Mouse (Mus musculus) c-Kit-positive CD71-positive TER-119-positive erythroid progenitor cells, embryonic 14.5 days (primary cell): ENCODE results near the gene Sod3.

Experiments
- DNase-seq: peaks from one replicate; pipeline ENCODE4 v3.0.0-alpha.2; 2013; ENCODE audit warnings: low spot score

Sod3 gene

DNA sequence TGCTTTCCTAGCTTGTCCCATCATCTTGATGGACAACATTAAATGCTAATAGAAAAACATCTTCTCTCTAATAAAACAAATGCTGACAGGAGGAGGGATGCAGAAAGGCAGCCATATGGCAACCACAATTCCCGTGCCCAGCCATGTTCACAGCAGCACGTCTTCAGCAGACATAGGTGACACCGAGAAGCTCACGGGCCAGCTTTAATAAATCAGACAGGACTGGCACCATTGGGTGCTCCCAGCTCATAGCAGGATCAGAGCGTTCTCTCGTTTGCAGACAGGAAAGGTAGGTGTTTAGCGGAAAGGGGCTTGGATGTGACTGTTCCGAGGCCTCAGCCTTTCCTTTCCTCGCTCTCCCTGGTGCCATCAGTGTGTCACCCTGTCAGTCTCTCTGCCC is 12.3 kb downstream of the Sod3 start:
- no peak for DNase-seq

DNA sequence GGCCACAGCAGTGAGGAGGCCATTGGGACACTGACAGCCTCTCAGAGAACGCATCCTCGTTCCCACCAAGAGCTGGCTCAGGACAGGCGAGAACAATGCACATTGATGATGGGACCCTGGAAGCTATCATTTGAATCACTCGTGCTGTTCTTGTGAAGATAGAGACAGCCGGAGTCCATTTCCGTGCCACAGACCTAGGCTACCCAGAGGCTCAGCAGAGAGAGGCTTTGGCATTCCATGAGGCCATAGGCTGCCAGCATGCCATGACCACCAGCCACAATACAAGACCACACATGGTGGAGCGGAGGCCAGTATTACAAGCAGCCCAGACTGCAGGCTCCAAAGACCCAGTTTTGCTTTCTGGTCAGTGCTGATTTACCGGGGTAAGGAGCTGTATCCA is 19.2 kb downstream of the Sod3 start:
- no peak for DNase-seq

DNA sequence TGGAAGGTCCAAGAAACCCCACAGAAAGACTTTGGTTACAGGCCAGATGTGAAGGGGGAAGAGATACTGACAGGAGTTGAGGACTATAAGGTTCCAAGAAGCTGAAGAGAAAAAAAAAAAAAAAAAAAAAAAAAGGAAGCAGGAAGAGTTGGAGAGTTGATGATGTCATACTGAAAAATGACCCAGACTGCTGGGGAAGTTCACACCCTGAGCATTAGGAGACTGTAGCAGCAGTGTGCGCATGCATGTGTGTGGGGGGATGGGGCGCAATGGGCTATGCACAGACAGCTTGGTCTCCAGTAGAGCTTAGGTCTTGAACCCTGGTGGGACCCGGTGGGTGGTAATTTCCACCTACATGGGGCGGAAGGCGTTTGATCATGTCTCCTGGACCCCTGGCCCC is 20.2 kb downstream of the Sod3 start:
- no peak for DNase-seq

DNA sequence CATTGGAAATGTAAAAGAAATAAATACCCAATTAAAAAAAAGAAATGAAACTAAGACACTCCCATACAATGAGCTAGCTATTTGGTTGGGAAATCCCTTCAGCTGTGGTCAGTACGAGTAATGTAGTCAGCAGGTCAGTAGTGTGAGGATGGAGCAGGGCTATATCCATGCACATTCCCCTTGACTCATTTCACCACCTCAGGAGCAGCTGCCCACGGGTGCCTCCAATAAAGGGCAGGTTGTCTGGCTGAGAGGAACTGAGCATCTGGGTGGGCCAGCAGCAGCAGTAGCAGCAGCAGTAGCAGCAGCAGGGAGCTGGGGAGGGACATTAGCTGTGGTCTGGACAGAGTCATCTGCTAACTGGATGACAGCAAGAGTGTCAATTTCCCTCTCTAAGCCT is 22.4 kb downstream of the Sod3 start:
- no peak for DNase-seq

GRCm38 (mm10) chr5:52388092-52388749 is 24.6 kb downstream of the Sod3 start:
- DNase-seq = no peak

DNA sequence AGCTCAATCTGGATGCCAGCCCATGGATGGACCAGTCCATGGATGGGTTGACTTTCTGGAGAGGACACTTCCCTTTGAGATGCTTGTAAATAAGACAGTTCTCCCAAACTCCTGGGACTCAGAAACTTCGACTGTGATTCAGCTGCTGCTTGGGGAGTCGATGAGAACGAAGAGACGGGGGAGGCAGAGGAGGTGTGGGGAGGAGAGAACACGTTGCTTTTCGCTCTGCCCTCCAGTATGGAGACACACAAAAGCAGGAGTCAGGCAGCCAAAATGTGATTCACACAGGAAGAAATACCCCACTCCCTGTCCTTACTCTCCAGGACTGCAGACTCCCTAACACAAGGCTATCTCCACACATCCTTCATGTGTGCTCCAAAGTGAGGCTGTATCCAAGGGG is 26.8 kb downstream of the Sod3 start:
- no peak for DNase-seq

DNA sequence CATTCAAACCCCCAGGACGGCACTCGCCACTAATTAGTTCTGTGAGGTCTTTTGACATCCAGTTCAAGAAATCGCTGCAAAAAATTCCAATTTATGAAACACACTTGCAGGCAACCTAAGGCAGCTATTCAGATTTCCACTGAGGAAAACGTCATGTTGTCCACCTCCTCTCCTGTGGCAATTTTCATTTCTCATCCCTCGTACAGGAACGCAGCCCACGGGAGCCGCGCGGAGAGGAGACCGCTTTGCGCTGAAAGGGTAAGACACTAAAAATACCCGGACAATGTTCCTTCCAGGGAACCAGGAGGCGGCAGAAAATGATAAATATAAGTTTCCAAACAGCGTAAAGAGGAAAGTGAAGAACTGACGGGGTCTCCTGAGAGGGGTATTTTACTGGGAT is 27.9 kb downstream of the Sod3 start:
- DNase-seq = no peak

GRCm38 (mm10) chr5:52393756-52394155 is 30.2 kb downstream of the Sod3 start:
- no peak for DNase-seq

- no peak for DNase-seq
Observed at GRCm38 (mm10) chr5:52404373-52404772, 40.8 kb downstream of the Sod3 start.

DNA sequence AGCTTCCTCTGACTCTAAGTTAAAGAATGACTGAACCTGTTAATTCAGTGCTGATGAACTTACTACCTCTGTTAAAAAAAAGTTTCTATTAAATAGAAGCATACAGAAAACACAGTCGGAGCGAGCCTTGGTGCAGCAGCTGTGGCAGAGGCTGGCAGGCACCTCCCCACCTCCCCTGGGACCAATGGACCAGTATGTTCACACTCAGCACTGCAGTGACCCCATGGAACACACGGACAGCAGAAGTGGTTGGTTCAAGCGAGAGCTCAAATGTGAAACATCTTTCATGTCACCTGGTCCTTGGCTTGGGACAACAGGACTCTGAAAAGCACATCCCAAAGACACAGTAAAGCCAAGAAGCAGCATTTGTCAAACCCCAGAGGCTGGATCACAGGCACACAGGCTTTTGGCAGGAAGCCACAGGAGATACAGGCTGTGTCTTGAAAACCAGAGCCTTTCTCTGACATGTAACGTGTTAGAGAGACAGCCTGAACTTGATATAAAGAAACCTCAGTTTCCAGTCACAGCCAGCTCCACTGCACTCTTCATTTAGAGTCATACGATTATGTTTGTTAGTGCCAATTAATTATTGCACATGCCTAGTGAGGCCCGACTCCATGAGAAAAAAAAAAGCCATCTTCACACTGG is 45.2 kb downstream of the Sod3 start:
- DNase-seq = no peak

GRCm38 (mm10) chr5:52410197-52410596 is 46.6 kb downstream of the Sod3 start:
- no peak for DNase-seq

- DNase-seq = no peak
Observed at GRCm38 (mm10) chr5:52411567-52411966, 48.0 kb downstream of the Sod3 start.

- no peak for DNase-seq
Observed at GRCm38 (mm10) chr5:52415193-52415592, 51.6 kb downstream of the Sod3 start.

- DNase-seq = no peak
Observed at GRCm38 (mm10) chr5:52415917-52416316, 52.3 kb downstream of the Sod3 start.

GRCm38 (mm10) chr5:52416485-52416884 is 52.9 kb downstream of the Sod3 start:
- DNase-seq = no peak
